Mouse (Mus musculus): ENCODE measurements around the gene A2ml1. TPM values are rescaled to one million over a fixed set of nuclear protein-coding genes. Genes with fewer than 3 reads are reported as not detected.

The A2ml1 gene
- polyA plus RNA-seq, 1 experiment from 2014 or later = 3.1 TPM

- H3K36me3 ChIP-seq (ENCODE audit: control insufficient read depth, insufficient read depth, low read length) = no peaks in the 10 kb centered on the region
- H3K4me1 ChIP-seq (replicated peaks; ENCODE audit: control insufficient read depth, insufficient read depth) = no peaks in the 10 kb centered on the region
- no peak overlapping the region for H3K4me2 ChIP-seq (replicated peaks; ENCODE audit: low read depth)
- ATAC-seq (ENCODE audit: low FRiP score, low TSS enrichment) (no peak), DNase-seq (ENCODE audit: low spot score) (peak; percentile 55)
- TF ChIP-seq EP300 (optimal IDR thresholded peaks at IDR 0.05) = no peak
- peak; percentile 75 for TF ChIP-seq CTCF (IDR thresholded peaks at IDR 0.05; ENCODE audit: low read depth)
- no peak overlapping the region for H3K9ac ChIP-seq (ENCODE audit: low read length)
- H3K27ac ChIP-seq (replicated peaks) = no peak overlapping the region
- WGBS = 28% methylated on average over 10 of the region's 10 CpGs
- no peaks in the 10 kb centered on the region for H3K27me3 ChIP-seq (ENCODE audit: control insufficient read depth, insufficient read depth, low read length)
- H3K4me3 ChIP-seq (ENCODE audit: low read depth, low read length) = no peak overlapping the region
- H3K9me3 ChIP-seq (ENCODE audit: control insufficient read depth, low read length) = no peaks in the 10 kb centered on the region
These were observed 2.8 kb upstream of the A2ml1 start for GRCm38 (mm10) chr6:128584070-128584660.

DNA sequence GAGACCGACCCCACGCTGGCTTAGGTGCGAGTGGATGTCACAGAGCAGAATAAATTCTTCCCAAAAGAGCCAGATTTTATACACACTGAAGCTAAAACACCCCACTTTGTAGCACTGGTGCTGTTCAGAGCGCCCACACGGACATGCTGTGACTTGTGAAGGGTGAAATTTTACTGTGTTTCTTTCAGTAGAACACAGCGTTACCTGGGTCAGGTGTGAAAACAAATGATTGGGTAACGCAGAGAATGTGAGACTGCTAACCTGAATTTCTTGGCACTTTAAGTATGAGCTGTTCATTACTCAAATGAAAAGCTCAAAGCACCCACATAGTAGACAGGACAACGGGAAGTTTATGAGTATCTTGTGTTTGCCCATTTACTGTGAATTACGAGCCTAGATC, 4.1 kb downstream of the A2ml1 start:
- no peak overlapping the region for H3K9ac ChIP-seq (ENCODE audit: low read length)
- no peaks in the 10 kb centered on the region for H3K4me1 ChIP-seq (replicated peaks; ENCODE audit: control insufficient read depth, insufficient read depth)
- no peaks in the 10 kb centered on the region for H3K27me3 ChIP-seq (ENCODE audit: control insufficient read depth, insufficient read depth, low read length)
- TF ChIP-seq CTCF (IDR thresholded peaks at IDR 0.05; ENCODE audit: low read depth) (no peak), EP300 (optimal IDR thresholded peaks at IDR 0.05) (no peak)
- H3K9me3 ChIP-seq (ENCODE audit: control insufficient read depth, low read length) = no peaks in the 10 kb centered on the region
- H3K4me2 ChIP-seq (replicated peaks; ENCODE audit: low read depth) = no peak overlapping the region
- DNase-seq (ENCODE audit: low spot score) (no peak), ATAC-seq (ENCODE audit: low FRiP score, low TSS enrichment) (no peak)
- H3K27ac ChIP-seq (replicated peaks) = no peak overlapping the region
- H3K4me3 ChIP-seq (ENCODE audit: low read depth, low read length) = no peak overlapping the region
- WGBS = 56% methylated on average over 9 of the region's 9 CpGs
- H3K36me3 ChIP-seq (ENCODE audit: control insufficient read depth, insufficient read depth, low read length) = no peaks in the 10 kb centered on the region

DNA sequence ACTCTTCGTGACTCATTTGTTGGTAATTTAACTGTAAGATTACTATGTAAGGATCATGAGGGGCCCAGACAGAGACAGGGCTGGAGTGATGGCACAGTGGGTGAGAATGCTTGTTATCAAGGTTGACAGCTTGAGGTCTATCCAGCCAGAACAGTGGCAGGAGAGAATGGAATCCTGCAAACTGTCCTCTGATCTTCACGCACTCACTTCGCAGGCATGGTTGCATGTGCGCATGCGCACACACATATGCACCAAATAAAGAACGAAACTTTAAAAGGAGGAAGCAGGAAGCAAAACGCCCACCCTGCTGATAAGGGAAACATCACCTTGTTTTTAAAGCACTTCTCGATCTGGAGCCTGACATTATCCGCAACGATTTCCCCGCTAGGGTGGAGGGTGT, 14.8 kb downstream of the A2ml1 start:
- TF ChIP-seq EP300 (optimal IDR thresholded peaks at IDR 0.05) (no peak), CTCF (IDR thresholded peaks at IDR 0.05; ENCODE audit: low read depth) (no peak)
- Histone ChIP-seq H3K4me3 (ENCODE audit: low read depth, low read length) (no peak overlapping the region), H3K4me2 (replicated peaks; ENCODE audit: low read depth) (no peak overlapping the region), H3K9me3 (ENCODE audit: control insufficient read depth, low read length) (no peaks in the 10 kb centered on the region), H3K27me3 (ENCODE audit: control insufficient read depth, insufficient read depth, low read length) (no peaks in the 10 kb centered on the region), H3K9ac (ENCODE audit: low read length) (no peak overlapping the region), H3K36me3 (ENCODE audit: control insufficient read depth, insufficient read depth, low read length) (no peaks in the 10 kb centered on the region), H3K27ac (replicated peaks) (no peak overlapping the region), H3K4me1 (replicated peaks; ENCODE audit: control insufficient read depth, insufficient read depth) (no peaks in the 10 kb centered on the region)
- WGBS = 91% methylated on average over 11 of the region's 11 CpGs
- no peak for DNase-seq (ENCODE audit: low spot score)
- no peak for ATAC-seq (ENCODE audit: low FRiP score, low TSS enrichment)

DNA sequence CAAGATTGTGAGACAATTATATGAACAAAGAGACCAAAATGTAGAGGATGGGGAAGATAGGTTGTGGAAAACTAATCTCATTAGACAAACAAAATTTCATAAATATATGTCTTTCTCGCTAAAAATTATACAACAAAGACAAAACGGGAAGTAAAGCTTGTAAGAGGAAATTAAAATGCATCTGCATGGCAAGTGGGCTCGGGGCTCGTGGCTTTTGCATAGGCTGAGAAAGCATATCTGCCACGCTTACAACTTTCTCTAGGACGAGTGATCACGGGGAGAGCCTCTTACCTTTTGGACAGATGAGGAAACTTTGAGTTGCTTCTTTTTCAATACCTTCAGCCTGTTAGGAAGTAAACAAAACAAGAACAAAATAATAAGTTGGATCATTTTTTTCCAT, 27.4 kb downstream of the A2ml1 start:
- H3K36me3 ChIP-seq (ENCODE audit: control insufficient read depth, insufficient read depth, low read length) = no peaks in the 10 kb centered on the region
- no peaks in the 10 kb centered on the region for H3K9me3 ChIP-seq (ENCODE audit: control insufficient read depth, low read length)
- WGBS = 77% methylated on average over 7 of the region's 7 CpGs
- no peak for DNase-seq (ENCODE audit: low spot score)
- H3K4me3 ChIP-seq (ENCODE audit: low read depth, low read length) = no peak overlapping the region
- no peak overlapping the region for H3K27ac ChIP-seq (replicated peaks)
- H3K4me1 ChIP-seq (replicated peaks; ENCODE audit: control insufficient read depth, insufficient read depth) = no peaks in the 10 kb centered on the region
- no peak overlapping the region for H3K9ac ChIP-seq (ENCODE audit: low read length)
- H3K4me2 ChIP-seq (replicated peaks; ENCODE audit: low read depth) = no peak overlapping the region
- H3K27me3 ChIP-seq (ENCODE audit: control insufficient read depth, insufficient read depth, low read length) = no peaks in the 10 kb centered on the region
- TF ChIP-seq EP300 (optimal IDR thresholded peaks at IDR 0.05) (no peak), CTCF (IDR thresholded peaks at IDR 0.05; ENCODE audit: low read depth) (no peak)
- no peak for ATAC-seq (ENCODE audit: low FRiP score, low TSS enrichment)

- DNase-seq (ENCODE audit: low spot score) = peak; percentile 62
- no peak overlapping the region for H3K4me3 ChIP-seq (ENCODE audit: low read depth, low read length)
- ATAC-seq (ENCODE audit: low FRiP score, low TSS enrichment) = peak; percentile 94
- H3K36me3 ChIP-seq (ENCODE audit: control insufficient read depth, insufficient read depth, low read length) = no peaks in the 10 kb centered on the region
- 0 out of 2 replicates have a peak overlapping the region, but pooled peaks have one; percentile 8 for H3K4me2 ChIP-seq (replicated peaks; ENCODE audit: low read depth)
- no peaks in the 10 kb centered on the region for H3K9me3 ChIP-seq (ENCODE audit: control insufficient read depth, low read length)
- peak overlapping the region; percentile 71 for H3K27ac ChIP-seq (replicated peaks)
- H3K27me3 ChIP-seq (ENCODE audit: control insufficient read depth, insufficient read depth, low read length) = no peaks in the 10 kb centered on the region
- TF ChIP-seq EP300 (optimal IDR thresholded peaks at IDR 0.05) (no peak), CTCF (IDR thresholded peaks at IDR 0.05; ENCODE audit: low read depth) (no peak)
- WGBS = 53% methylated on average over 15 of the region's 15 CpGs
- H3K9ac ChIP-seq (ENCODE audit: low read length) = no peak overlapping the region
- H3K4me1 ChIP-seq (replicated peaks; ENCODE audit: control insufficient read depth, insufficient read depth) = no peaks in the 10 kb centered on the region
These were observed 31.6 kb downstream of the A2ml1 start for GRCm38 (mm10) chr6:128549463-128550452.

GRCm38 (mm10) chr6:128548532-128548931, 32.9 kb downstream of the A2ml1 start:
- no peaks in the 10 kb centered on the region for H3K9me3 ChIP-seq (ENCODE audit: control insufficient read depth, low read length)
- H3K4me2 ChIP-seq (replicated peaks; ENCODE audit: low read depth) = no peak overlapping the region
- H3K27ac ChIP-seq (replicated peaks) = peak overlapping the region; percentile 71
- ATAC-seq (ENCODE audit: low FRiP score, low TSS enrichment) (peak; percentile 82), DNase-seq (ENCODE audit: low spot score) (peak; percentile 47)
- no peaks in the 10 kb centered on the region for H3K36me3 ChIP-seq (ENCODE audit: control insufficient read depth, insufficient read depth, low read length)
- H3K9ac ChIP-seq (ENCODE audit: low read length) = no peak overlapping the region
- WGBS = 65% methylated on average over 10 of the region's 10 CpGs
- H3K4me3 ChIP-seq (ENCODE audit: low read depth, low read length) = no peak overlapping the region
- no peak for TF ChIP-seq EP300 (optimal IDR thresholded peaks at IDR 0.05)
- no peak for TF ChIP-seq CTCF (IDR thresholded peaks at IDR 0.05; ENCODE audit: low read depth)
- no peaks in the 10 kb centered on the region for H3K27me3 ChIP-seq (ENCODE audit: control insufficient read depth, insufficient read depth, low read length)
- no peaks in the 10 kb centered on the region for H3K4me1 ChIP-seq (replicated peaks; ENCODE audit: control insufficient read depth, insufficient read depth)

Data from stomach, postnatal 0 days (tissue).